Mouse (Mus musculus): ENCODE measurements around the gene Fam20b. TPM values are rescaled to one million over a fixed set of nuclear protein-coding genes. Genes with fewer than 3 reads are reported as not detected.

The Fam20b gene
- 10 to 100 TPM; 29.0 to 30.2 TPM for total RNA-seq (2021)
- long read RNA-seq, experiment 1, full-length matches to known transcripts, result 3 of 16 reads
- long read RNA-seq, experiment 1, partial matches to known transcripts, result 1 of 16 reads
- long read RNA-seq, experiment 1, other reads (novel, unspliced or antisense), result 12 of 16 reads
- long read RNA-seq, experiment 2, full-length matches to known transcripts, result 7 of 22 reads
- long read RNA-seq, experiment 2, partial matches to known transcripts, result 12 of 22 reads
- long read RNA-seq, experiment 2, other reads (novel, unspliced or antisense), result 3 of 22 reads

- peak; percentile 98 for DNase-seq
Measured at GRCm38 (mm10) chr1:156718950-156719805, at the start of gene Fam20b. Fam20b (minus strand) TSS chr1:156719086.

- no peak for DNase-seq
Measured at GRCm38 (mm10) chr1:156765311-156765710, 46.4 kb upstream of the Fam20b start.

GRCm38 (mm10) chr1:156764584-156764983, 45.7 kb upstream of the Fam20b start:
- DNase-seq, result no peak

GRCm38 (mm10) chr1:156763280-156763679, 44.4 kb upstream of the Fam20b start:
- DNase-seq, result peak; percentile 55

GRCm38 (mm10) chr1:156761430-156761801, 42.5 kb upstream of the Fam20b start:
- no peak for DNase-seq

GRCm38 (mm10) chr1:156760549-156761429, 41.9 kb upstream of the Fam20b start:
- no peak for DNase-seq

- DNase-seq, result no peak
Measured at GRCm38 (mm10) chr1:156758326-156758725, 39.4 kb upstream of the Fam20b start.

GRCm38 (mm10) chr1:156754608-156755413, 35.9 kb upstream of the Fam20b start:
- DNase-seq, result peak; percentile 65

GRCm38 (mm10) chr1:156752990-156753389, 34.1 kb upstream of the Fam20b start:
- DNase-seq, result no peak

GRCm38 (mm10) chr1:156752020-156752724, 33.3 kb upstream of the Fam20b start:
- DNase-seq, result peak; percentile 53

- no peak for DNase-seq
Measured at GRCm38 (mm10) chr1:156750261-156750660, 31.4 kb upstream of the Fam20b start.

GRCm38 (mm10) chr1:156749136-156749535, 30.2 kb upstream of the Fam20b start:
- DNase-seq, result no peak

GRCm38 (mm10) chr1:156748435-156749005, 29.6 kb upstream of the Fam20b start:
- DNase-seq, result no peak

- no peak for DNase-seq
Measured at GRCm38 (mm10) chr1:156745188-156745810, 26.4 kb upstream of the Fam20b start.

GRCm38 (mm10) chr1:156741482-156742411, 22.9 kb upstream of the Fam20b start:
- DNase-seq, result peak; percentile 46

- DNase-seq, result no peak
Measured at GRCm38 (mm10) chr1:156735788-156736187, 16.9 kb upstream of the Fam20b start.

- DNase-seq, result no peak
Measured at GRCm38 (mm10) chr1:156734019-156734418, 15.1 kb upstream of the Fam20b start.

- peak; percentile 30 for DNase-seq
Measured at GRCm38 (mm10) chr1:156733559-156733958, 14.7 kb upstream of the Fam20b start.

GRCm38 (mm10) chr1:156732996-156733395, 14.1 kb upstream of the Fam20b start:
- no peak for DNase-seq
